Mouse (Mus musculus) neural tube, postnatal 0 days (tissue): ENCODE results near the gene Olfr1333. TPM values are rescaled to one million over a fixed set of nuclear protein-coding genes. Genes with fewer than 3 reads are reported as not detected.

Experiments
- polyA plus RNA-seq: library from polyadenylated mRNA; unstranded; fragments of >200 nt; fragmentation: Nextera tagmentation; extraction: Ambion mirVana; gene quantifications from 2 replicates; pipeline ENCODE4 v1.2.1, GENCODE M21; 2015

Olfr1333 gene
- polyA plus RNA-seq = not detected in 2 replicates

GRCm38 (mm10) chr4:118836179-118836578 lies at the start of gene Olfr1333:
Gene Olfr1333, minus strand, starts transcription at chr4:118836279.

GRCm38 (mm10) chr4:118864349-118864748 lies 28.3 kb upstream of the Olfr1333 start, which contains the start of gene Olfr1331:
Gene Olfr1331, plus strand, starts transcription at chr4:118864649.

DNA sequence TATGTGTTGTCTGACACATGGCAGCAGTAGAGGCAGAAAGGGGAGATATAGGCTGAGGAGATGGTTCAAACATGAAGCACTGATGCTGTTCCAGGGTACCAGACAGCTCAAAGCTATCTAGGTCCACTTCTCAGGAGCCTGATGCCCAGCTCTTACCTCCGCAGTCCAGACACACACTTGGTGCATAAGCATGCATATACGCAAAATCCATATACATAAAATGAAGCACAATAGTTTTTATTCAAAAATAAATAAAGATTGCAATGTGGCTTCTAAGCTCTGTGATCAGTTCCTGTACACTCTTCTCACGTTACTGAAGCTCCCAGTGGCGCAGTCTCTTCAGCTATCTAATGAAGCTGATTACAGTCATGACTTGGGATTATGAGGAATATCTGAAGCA lies 26.2 kb downstream of the Olfr1333 start, which contains the start of gene Olfr1335:
TSS of gene Olfr1335 (minus strand) at position 101 of the 400 bp plus-strand sequence.

DNA sequence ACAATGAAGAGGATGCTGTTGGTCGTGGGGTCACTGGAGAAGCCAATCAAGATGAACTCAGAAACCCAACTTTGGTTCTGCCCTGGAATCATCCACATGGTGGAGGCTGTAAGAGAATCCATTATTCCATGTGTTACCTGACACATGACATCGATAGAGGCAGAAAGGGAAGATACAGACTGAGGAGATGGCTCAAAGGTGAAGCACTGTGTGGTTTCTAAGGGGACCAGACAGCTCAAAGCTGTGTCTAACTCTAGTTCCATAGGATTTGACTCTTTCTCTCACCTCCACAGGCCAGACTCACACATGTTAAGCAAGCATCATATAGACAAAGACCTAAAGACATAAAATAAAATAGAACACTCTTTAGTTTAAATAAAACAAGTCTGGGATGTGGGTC lies 53.6 kb downstream of the Olfr1333 start, which contains the start of gene Olfr1337:
TSS of gene Olfr1337 (minus strand) at position 101 of the 400 bp plus-strand sequence.

Other genes starting within 250 kb of the Olfr1333 start
- gene Cfap57, start 215.5 kb downstream of the Olfr1333 start, polyA plus RNA-seq = 1.2 and 1.3 TPM in 2 replicates
- 80.3 and 86.1 TPM in 2 replicates for gene Ebna1bp2, start 215.5 kb downstream of the Olfr1333 start, polyA plus RNA-seq
- gene Olfr62, start 177.3 kb downstream of the Olfr1333 start, polyA plus RNA-seq = not detected in 2 replicates
- gene Olfr1342, start 143.5 kb downstream of the Olfr1333 start, polyA plus RNA-seq = not detected in 2 replicates
- gene Olfr1341, start 132.8 kb downstream of the Olfr1333 start, polyA plus RNA-seq = not detected in 2 replicates
- gene Olfr1340, start 116.1 kb downstream of the Olfr1333 start, polyA plus RNA-seq = not detected in 2 replicates
- not detected in 2 replicates for gene Olfr1339, start 104.1 kb downstream of the Olfr1333 start, polyA plus RNA-seq
- gene Olfr1338, start 77.5 kb downstream of the Olfr1333 start, polyA plus RNA-seq = not detected in 2 replicates
- not detected in 2 replicates for gene Olfr1337, start 53.7 kb downstream of the Olfr1333 start, polyA plus RNA-seq
- gene Olfr1335, start 26.3 kb downstream of the Olfr1333 start, polyA plus RNA-seq = not detected in 2 replicates
- not detected in 2 replicates for gene Olfr1331, start 28.4 kb upstream of the Olfr1333 start, polyA plus RNA-seq
- not detected in 2 replicates for gene Olfr1330, start 52.3 kb upstream of the Olfr1333 start, polyA plus RNA-seq
- not detected in 2 replicates for gene Olfr1329, start 81.2 kb upstream of the Olfr1333 start, polyA plus RNA-seq
- not detected in 2 replicates for gene Olfr1328, start 102.3 kb upstream of the Olfr1333 start, polyA plus RNA-seq
- 0.09 and 0.13 TPM in 2 replicates for gene Lao1, start 125.3 kb upstream of the Olfr1333 start, polyA plus RNA-seq